Mouse (Mus musculus) heart, postnatal 0 days (tissue): ENCODE measurements around the gene Nucb1. TPM values are rescaled to one million over a fixed set of nuclear protein-coding genes. Genes with fewer than 3 reads are reported as not detected.
A peak's percentile ranks its signal among the peaks of the same experiment; 100 is the strongest.
"Not testable (repeated sequence)": the region's sequence is repeated elsewhere in the genome, so short reads cannot be mapped to it uniquely, and the experiment has no call there.

Source experiments
- ATAC-seq: fragments of 200-750 bp; cut with Nextera tagmentation; 2 replicates; pipeline ENCODE4 v1.8.0; 2017; ENCODE audit warnings: low read depth, moderate number of reproducible peaks, moderate library complexity; ENCODE audit not compliant: insufficient read depth
- DNase-seq: peaks from one replicate; pipeline ENCODE4 v3.0.0-alpha.2; 2016; ENCODE audit warnings: low spot score
- H3K27ac ChIP-seq: fragments of 300-500 bp; sonication (generic); 2 replicates; pipeline ENCODE4 v1.5.1; 2014; ENCODE audit warnings: low read depth, mild to moderate bottlenecking
- H3K27me3 ChIP-seq: fragments of 300-500 bp; sonication (generic); 2 replicates; pipeline ENCODE4 v1.6.1; 2014; ENCODE audit warnings: low read length, mixed read lengths; ENCODE audit not compliant: control insufficient read depth, insufficient read depth
- H3K36me3 ChIP-seq: fragments of 300-500 bp; sonication (generic); replicated peaks from 2 replicates; pipeline ENCODE4 v1.6.1; 2014; ENCODE audit warnings: low read length, mixed read lengths; ENCODE audit not compliant: control insufficient read depth, insufficient read depth
- H3K4me1 ChIP-seq: fragments of 300-500 bp; sonication (generic); 2 replicates; pipeline ENCODE4 v1.6.1; 2014; ENCODE audit warnings: antibody characterized with exemption; ENCODE audit not compliant: control insufficient read depth, insufficient read depth
- H3K4me2 ChIP-seq: fragments of 300-500 bp; sonication (generic); 2 replicates; pipeline ENCODE4 v1.6.1; 2014; ENCODE audit warnings: low read depth, mild to moderate bottlenecking, low read length, moderate library complexity
- H3K4me3 ChIP-seq: fragments of 300-500 bp; sonication (generic); 2 replicates; pipeline ENCODE4 v1.5.1; 2014; ENCODE audit warnings: low read depth, low read length
- H3K9ac ChIP-seq: fragments of 300-500 bp; sonication (generic); replicated peaks from 2 replicates; pipeline ENCODE4 v1.6.1; 2014; ENCODE audit warnings: low read depth, low read length, mixed read lengths
- H3K9me3 ChIP-seq: fragments of 300-500 bp; sonication (generic); replicated peaks from 2 replicates; pipeline ENCODE4 v1.6.1; 2016; ENCODE audit warnings: low read length; ENCODE audit not compliant: control insufficient read depth
- CTCF ChIP-seq: IDR thresholded peaks from 2 replicates; pipeline ENCODE4 v1.5.1; 2016; ENCODE audit warnings: antibody characterized with exemption, control low read depth, low read depth
- EP300 ChIP-seq: IDR thresholded peaks from 2 replicates; pipeline ENCODE4 v1.6.1; 2016; ENCODE audit warnings: antibody characterized with exemption, low read depth
- WGBS: fragments of 180-500 bp; shearing (Covaris S2); extraction: QIAGEN DNeasy Blood & Tissue Kit; methylation state at CpG from one replicate; pipeline ENCODE4 v1.1.7; 2014; 5-methylcytosine and 5-hydroxymethylcytosine counted together
- polyA plus RNA-seq: library from polyadenylated mRNA; unstranded; fragments of >200 nt; fragmentation: Nextera tagmentation; extraction: Ambion mirVana; gene quantifications from 2 replicates; pipeline ENCODE4 v1.2.1, GENCODE M21; 2015
- total RNA-seq: library from RNA; depleted of rRNA; stranded (reverse); fragments of >200 nt; gene quantifications from 2 replicates; pipeline ENCODE4 v1.2.3, GENCODE M21; 2014; ENCODE audit warnings: low replicate concordance

Nucb1 gene
- total and polyA plus RNA-seq, 2 experiments from 2014 or later, result 78.4 to 110 TPM

DNA sequence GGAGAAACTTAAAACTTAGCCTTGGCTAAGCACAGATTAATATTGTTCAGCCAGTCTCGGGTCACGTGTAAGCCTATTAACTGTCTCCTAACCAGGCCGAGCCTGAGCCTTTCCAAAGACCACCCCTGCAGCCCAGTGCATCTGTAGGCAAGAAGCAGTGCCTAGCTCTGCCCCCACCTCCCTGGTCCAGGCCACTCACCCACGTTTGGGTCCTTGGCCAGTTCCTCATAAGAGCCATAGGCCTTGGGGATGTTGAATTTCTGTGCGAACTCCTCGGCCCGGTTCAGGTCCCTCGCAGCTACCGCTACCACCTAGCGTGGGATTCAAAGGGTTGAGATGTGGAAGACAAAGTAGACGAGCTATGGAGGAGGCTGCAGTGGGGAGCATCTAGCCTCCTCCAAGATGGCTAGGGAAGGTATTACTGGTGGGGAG lies 22.3 kb downstream of the Nucb1 start:
- peaks cover 7% of the 10 kb centered on the region; the same call in 1 of the 2 replicates for H3K4me1 ChIP-seq
- no peak for DNase-seq
- ATAC-seq, result no peak
- no peaks in the 10 kb centered on the region for H3K27me3 ChIP-seq
- H3K4me3 ChIP-seq, result peak overlapping the region; percentile 49
- TF ChIP-seq CTCF (no peak), EP300 (no peak)
- peaks cover under 1% of the 10 kb centered on the region for H3K36me3 ChIP-seq
- no peak overlapping the region for H3K27ac ChIP-seq
- no peak overlapping the region for H3K9ac ChIP-seq
- peak overlapping the region; percentile 69 for H3K4me2 ChIP-seq
- 57% methylated on average over 11 of the region's 11 CpGs for WGBS
- H3K9me3 ChIP-seq, result no peaks in the 10 kb centered on the region

DNA sequence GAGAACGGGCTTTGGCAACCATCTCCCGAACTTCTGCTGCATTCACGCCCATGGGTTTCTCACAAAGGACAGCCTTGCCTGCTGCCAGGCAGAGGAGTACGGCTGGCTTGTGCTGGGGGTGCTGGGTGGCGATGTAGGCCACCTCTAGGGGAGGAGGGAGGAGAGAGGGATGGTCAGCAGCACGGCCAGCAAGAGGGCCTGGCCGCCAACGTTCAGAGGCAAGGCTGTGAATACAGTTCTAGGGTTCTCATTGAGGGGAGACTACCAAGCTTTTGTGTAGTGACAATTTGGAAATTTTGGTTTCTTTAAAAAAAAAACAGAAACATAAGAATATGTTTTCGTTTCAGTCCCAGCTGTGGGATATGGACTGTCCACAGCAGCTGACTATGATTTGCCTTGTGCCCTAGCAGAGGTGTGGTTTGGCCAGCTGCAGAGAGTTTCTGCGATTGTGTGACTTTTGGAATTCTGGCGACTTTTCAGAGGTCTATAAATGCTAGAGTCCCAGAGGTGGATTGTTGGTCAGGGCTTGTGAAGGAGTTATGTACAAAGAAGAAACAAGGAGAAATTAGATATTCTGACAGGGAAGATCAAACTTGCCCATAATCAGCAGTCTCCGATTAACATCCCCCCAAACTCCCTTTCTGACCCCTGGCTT lies 23.3 kb downstream of the Nucb1 start, which contains the start of gene Gm45808:
Gene Gm45808 (minus strand): TSS at position 51 of the 655 bp plus-strand sequence.
- H3K4me2 ChIP-seq, result no peak within 1 kb of the TSS
- no peaks in the 10 kb centered on the region for H3K36me3 ChIP-seq
- DNase-seq, result no peak
- TF ChIP-seq CTCF, result no peak
- TF ChIP-seq EP300, result no peak
- H3K9ac ChIP-seq, result no peak within 1 kb of the TSS
- no peaks in the 10 kb centered on the region for H3K4me1 ChIP-seq
- no peak within 1 kb of the TSS for H3K4me3 ChIP-seq
- no peak for ATAC-seq
- no peak within 1 kb of the TSS for H3K27ac ChIP-seq
- H3K9me3 ChIP-seq, result no peaks in the 10 kb centered on the region
- 84% methylated on average over 12 of the region's 12 CpGs for WGBS
- H3K27me3 ChIP-seq, result no peaks in the 10 kb centered on the region

DNA sequence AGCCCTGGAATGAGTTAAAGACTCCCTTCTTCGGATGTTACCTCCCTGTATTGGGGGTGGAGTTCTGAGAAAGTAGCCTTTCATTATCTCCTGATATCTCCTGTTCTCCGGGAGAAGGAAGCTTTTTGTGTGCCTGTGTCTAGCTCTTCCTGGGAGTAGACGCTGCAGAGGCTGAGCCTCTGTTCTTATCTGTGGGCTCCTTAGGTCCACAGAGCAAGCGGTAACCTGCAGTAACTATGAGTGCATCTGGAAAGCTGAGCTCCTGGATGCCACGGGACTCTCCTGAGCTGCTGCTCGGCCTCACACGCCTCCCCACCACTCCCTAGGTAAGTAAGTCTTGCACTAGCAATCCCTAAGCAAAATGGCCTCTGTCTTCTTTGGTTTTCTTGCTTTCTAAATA lies 24.0 kb downstream of the Nucb1 start:
- TF ChIP-seq EP300 (no peak), CTCF (no peak)
- Histone ChIP-seq H3K27ac (no peak overlapping the region), H3K27me3 (no peaks in the 10 kb centered on the region), H3K9me3 (no peaks in the 10 kb centered on the region), H3K4me2 (no peak overlapping the region), H3K4me3 (no peak overlapping the region), H3K4me1 (no peaks in the 10 kb centered on the region), H3K36me3 (no peaks in the 10 kb centered on the region), H3K9ac (no peak overlapping the region)
- DNase-seq (no peak), ATAC-seq (no peak)
- 47% methylated on average over 7 of the region's 7 CpGs for WGBS

DNA sequence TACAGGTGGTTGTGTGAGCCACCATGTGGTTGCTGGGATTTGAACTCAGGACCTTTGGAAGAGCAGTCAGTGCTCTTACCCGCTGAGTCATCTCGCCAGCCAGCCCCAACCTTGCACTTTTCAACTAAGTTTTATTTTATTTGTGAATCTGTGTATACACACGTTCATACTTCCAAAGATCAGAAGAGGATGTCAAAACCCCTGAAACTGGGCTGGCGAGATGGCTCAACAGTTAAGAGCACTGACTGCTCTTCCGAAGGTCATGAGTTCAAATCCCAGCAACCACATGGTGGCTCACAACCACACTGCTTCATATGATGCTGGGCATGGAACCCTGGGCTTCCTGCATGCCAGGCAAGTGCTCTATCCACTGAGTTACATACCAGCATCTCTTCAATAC lies 25.2 kb downstream of the Nucb1 start:
- not testable (repeated sequence) for H3K4me1 ChIP-seq, H3K4me3 ChIP-seq, DNase-seq, H3K9me3 ChIP-seq, H3K4me2 ChIP-seq, H3K27me3 ChIP-seq, ATAC-seq, H3K9ac ChIP-seq, H3K27ac ChIP-seq, H3K36me3 ChIP-seq
- 90% methylated on average over 5 of the region's 5 CpGs for WGBS

DNA sequence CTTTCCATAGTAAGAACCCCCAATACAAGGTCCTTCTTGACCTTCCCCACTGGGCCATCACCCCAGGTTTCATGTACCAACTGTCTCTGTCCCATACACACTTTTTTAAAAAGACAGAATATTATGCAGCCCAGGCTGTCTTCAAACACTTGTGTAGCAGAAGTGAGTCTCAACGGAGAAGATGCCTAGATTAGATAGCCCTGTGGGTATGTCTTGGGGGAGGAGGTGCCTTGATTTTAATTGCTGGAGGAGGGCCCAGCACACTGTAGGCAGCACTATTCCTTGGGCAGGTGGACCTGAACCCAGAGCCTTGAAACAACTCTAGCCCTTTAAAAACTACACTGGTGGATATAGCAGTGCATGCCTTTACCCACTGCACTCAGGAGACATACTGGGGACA lies 28.0 kb downstream of the Nucb1 start:
- Histone ChIP-seq H3K9ac (no peak overlapping the region), H3K27ac (no peak overlapping the region), H3K27me3 (no peaks in the 10 kb centered on the region), H3K4me2 (no peak overlapping the region), H3K36me3 (no peaks in the 10 kb centered on the region), H3K9me3 (no peaks in the 10 kb centered on the region), H3K4me1 (no peaks in the 10 kb centered on the region), H3K4me3 (no peak overlapping the region)
- TF ChIP-seq CTCF (no peak), EP300 (no peak)
- ATAC-seq (no peak), DNase-seq (no peak)
- 80% methylated on average over 1 of the region's 1 CpGs for WGBS

DNA sequence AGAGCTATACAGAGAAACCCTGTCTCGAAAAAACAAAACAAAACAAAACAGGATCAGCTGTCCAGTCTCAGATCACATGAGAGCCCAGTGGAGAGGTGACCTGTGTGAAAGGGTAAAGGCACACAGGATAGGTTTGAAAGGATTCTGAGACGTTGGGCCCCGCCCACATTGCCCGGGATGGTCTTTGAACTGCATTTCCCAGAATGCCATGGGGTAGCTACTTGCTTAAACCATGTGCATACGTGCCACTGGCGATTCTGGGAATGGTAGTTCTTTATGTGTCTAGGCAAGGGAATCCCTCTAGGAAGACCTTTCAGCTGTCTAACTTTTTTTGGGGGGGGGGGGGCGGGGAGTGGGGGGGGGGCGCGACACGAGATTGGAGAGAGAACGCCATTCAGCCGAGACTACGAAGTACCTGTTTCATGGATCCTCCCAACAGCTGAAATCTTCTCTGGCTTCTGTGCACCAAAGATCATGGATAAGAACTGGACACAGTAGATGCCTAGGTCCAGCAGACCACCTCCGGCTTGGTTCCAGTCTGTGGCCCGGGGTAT lies 28.8 kb downstream of the Nucb1 start, which contains the start of gene Tulp2:
Gene Tulp2 (plus strand): TSS at position 504 of the 554 bp plus-strand sequence.
- Histone ChIP-seq H3K27ac (no peak within 1 kb of the TSS), H3K27me3 (no peaks in the 10 kb centered on the region), H3K4me3 (no peak within 1 kb of the TSS), H3K4me1 (no peaks in the 10 kb centered on the region), H3K9ac (no peak within 1 kb of the TSS), H3K9me3 (no peaks in the 10 kb centered on the region), H3K36me3 (no peaks in the 10 kb centered on the region), H3K4me2 (no peak within 1 kb of the TSS)
- ATAC-seq, result peak; percentile 76
- no peak for TF ChIP-seq EP300
- no peak for TF ChIP-seq CTCF
- WGBS, result 52% methylated on average over 15 of the region's 15 CpGs
- peak; percentile 63 for DNase-seq

DNA sequence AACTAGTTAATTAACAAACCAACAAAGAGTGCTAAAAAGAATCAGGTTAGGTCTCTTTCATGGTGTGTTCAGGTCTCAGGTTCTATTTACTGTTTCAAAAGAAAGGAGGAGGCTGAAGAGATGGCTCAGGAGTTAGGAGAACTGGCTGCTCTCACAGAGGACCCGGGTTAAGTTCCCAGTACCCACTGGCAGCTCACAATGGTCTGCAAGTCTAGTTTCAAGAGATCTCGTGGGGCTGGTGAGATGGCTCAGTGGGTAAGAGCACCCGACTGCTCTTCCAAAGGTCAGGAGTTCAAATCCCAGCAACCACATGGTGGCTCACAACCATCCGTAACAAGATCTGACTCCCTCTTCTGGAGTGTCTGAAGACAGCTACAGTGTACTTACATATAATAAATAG lies 29.9 kb downstream of the Nucb1 start:
- not testable (repeated sequence) for DNase-seq, H3K4me2 ChIP-seq, H3K9ac ChIP-seq, H3K4me1 ChIP-seq, H3K36me3 ChIP-seq, H3K27ac ChIP-seq, H3K9me3 ChIP-seq, H3K4me3 ChIP-seq, H3K27me3 ChIP-seq, ATAC-seq
- 76% methylated on average over 3 of the region's 4 CpGs for WGBS
